Mouse (Mus musculus) left cerebral cortex, postnatal 36 days (tissue): ENCODE data around the gene Slc26a3. TPM values are rescaled to one million over a fixed set of nuclear protein-coding genes. Genes with fewer than 3 reads are reported as not detected.
"Not testable (repeated sequence)": the region's sequence is repeated elsewhere in the genome, so short reads cannot be mapped to it uniquely, and the experiment has no call there.

Source experiments
- DNase-seq, 2 experiments: peaks; one replicate each; pipeline ENCODE4 v3.0.0; 2021 to 2022; ENCODE audit warnings: low spot score in 2 of 2, mixed read lengths in 1 of 2
- intact Hi-C: fragments of 180-260 bp; cut with DNase I; formaldehyde crosslinking; loops from one replicate; pipeline ENCODE4 v1.15.1; 2025
- total RNA-seq, 2 experiments: library from RNA; stranded (reverse); gene quantifications; 2 replicates each; pipeline ENCODE4 v1.2.3; 2021

The Slc26a3 gene
- total RNA-seq, 2 experiments from 2014 or later = 0.15 to 0.43 TPM

DNA sequence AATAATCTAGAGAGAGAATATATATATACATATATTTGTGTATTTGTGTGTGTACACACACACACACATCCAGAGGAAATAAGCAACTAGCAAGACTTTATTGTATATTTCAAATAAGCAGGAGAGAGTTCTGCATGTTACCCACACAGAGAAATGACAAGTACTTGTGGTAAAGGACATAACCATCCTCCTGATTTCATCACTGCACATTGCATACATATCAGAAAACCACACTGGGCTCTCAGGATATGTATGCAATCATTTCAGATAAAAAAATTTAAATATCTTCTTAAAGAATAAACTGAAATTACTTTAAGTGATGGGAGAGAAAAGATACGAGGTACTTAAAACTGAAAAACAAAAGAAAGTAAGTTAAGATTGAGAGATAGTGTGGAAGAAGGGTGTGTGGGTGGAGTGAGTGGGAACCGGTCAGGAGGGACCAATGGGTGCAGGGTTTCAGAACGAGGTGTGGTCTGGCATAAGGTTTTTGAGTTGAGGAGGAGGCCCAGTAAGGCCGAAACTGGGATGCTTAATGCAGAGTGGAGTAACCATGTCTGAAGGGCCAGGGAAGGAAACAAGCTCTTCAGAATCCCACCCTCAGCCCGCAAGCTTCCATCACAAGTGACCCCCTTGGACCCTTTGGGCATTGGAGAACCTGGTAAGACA, 14.0 kb downstream of the Slc26a3 start:
- no peak for DNase-seq
- intact Hi-C loops = no loop called here

DNA sequence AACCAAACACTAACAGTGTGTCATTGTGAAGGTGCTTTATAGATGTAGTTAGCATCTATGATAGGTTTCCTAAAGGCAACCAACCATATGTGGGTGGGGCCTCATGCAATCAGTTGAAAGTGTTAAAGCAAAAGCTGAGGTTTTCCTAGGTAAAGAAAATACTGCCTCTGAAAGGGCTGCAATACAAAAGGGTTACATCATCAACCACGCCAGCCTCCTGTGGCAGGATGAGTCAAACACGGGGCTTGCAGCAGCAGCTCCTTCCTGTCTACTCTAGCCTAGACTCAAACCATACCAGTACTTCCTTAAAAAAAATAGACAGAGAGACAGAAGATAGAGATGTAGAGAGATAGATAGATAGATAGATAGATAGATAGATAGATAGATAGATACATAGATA, 25.3 kb downstream of the Slc26a3 start:
- intact Hi-C loops = no loop called here
- no peak for DNase-seq

DNA sequence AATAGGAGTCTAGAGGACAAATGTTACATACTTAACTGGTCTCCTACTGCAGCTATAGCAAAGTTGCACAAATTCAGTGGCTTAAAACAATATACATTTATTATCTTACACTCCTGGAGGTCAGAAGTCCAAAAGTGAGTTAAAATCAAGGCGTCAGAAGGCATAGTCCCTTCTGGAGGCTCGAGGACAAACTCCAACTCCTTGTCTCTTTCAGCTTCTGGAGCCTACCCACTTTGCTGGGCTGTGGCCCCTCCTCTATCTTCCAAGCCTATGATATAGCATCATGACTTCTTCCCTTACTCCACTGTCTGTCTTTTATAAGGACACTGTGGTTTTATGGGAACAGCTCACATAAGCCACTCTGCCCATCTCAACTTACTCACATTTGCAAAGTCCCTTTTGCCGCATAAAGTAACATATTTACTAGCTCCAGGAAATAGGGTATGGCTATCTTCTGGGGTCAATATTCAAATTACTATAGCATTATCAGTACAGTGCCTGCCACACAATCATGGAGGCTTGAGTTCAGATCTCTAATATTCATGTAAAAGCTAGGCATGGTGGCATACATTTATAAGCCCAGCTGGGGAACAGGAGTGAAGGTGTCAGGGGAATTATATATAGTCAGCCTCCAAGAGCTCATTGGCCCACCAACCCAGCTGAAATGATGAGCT, 31.4 kb downstream of the Slc26a3 start:
- no peak for DNase-seq
- intact Hi-C loops = no loop called here

- no peak for DNase-seq
- intact Hi-C loops = no loop called here
Observed at GRCm38 (mm10) chr12:31437791-31438190, 47.1 kb downstream of the Slc26a3 start.

GRCm38 (mm10) chr12:31439612-31440011, 48.9 kb downstream of the Slc26a3 start:
- no peak for DNase-seq
- intact Hi-C loops = no loop called here

GRCm38 (mm10) chr12:31444131-31444546, 53.5 kb downstream of the Slc26a3 start:
- intact Hi-C loops = no loop called here
- DNase-seq = no peak

DNA sequence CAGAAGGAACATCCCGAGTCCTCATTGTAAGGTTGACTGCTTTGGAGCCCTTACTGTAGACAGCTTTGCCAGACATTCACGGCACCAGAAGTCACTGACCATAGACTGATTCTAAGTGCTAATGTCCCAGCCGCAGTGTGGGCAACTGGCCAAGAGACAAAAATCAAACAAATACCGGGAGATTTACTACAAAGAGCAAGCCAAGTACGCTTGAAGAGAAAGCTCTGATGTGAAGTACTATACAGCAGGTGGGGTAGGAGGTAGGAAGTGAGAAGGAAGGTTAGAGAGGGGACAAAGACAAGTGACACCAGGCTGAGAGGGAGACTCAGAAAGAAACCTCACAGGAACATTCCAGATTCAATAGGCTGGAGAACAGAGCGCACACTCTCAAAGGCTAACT, 54.2 kb downstream of the Slc26a3 start:
- no peak for DNase-seq
- intact Hi-C loops = no loop called here

- intact Hi-C loops = no loop called here
- no peak for DNase-seq
Observed at GRCm38 (mm10) chr12:31449341-31449740, 58.7 kb downstream of the Slc26a3 start.

GRCm38 (mm10) chr12:31456271-31456670, 65.6 kb downstream of the Slc26a3 start:
- intact Hi-C loops = no loop called here
- DNase-seq = no peak

- DNase-seq = no peak
- intact Hi-C loops = no loop called here
Observed at GRCm38 (mm10) chr12:31458474-31458873, 67.8 kb downstream of the Slc26a3 start.

GRCm38 (mm10) chr12:31460270-31460669, 69.6 kb downstream of the Slc26a3 start:
- intact Hi-C loops = loop anchor here (10.0 kb wide), 1 partner anchor 85 kb away; no protein-coding TSS in a partner anchor
- DNase-seq = not testable (repeated sequence)

GRCm38 (mm10) chr12:31461371-31461770, 70.7 kb downstream of the Slc26a3 start:
- intact Hi-C loops = loop anchor here (10.0 kb wide), 1 partner anchor 87 kb away; no protein-coding TSS in a partner anchor
- no peak for DNase-seq

DNA sequence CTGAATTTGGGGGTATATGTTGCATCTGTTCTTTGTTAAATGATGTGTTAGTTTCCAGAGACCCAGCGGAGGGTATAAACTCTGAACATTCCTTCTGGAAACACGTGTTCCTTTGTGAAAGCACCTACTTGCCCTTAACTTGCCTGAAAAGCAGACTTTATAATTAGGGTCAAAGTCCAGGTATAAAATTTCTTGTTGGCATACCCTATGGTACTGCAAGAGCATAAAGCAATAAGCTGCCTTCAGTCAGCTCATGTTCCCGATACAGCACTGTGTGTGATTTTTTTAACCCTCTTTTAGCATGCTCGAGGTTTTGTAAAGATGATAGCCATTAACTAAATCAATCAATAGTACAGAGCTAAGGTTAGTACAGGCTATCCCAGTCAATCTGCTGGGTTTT, 71.9 kb downstream of the Slc26a3 start:
- no peak for DNase-seq
- intact Hi-C loops = loop anchor here (10.0 kb wide), 1 partner anchor 88 kb away; no protein-coding TSS in a partner anchor

DNA sequence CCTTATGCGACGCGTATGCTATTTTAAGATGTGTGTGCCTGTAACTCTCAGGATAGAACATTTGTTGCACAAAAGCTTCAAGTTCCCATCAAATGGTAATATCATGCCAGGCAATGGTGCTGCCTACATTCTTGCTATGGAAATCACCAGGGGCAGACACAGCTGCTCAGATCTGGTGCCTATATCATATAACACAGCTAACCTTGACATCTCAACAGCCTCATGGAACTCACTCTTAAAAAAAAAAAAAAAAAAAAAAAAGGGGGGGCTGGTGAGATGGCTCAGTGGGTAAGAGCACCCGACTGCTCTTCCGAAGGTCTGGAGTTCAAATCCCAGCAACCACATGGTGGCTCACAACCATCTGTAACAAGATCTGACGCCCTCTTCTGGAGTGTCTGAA, 87.5 kb downstream of the Slc26a3 start:
- DNase-seq, intact Hi-C loops: not testable (repeated sequence)

DNA sequence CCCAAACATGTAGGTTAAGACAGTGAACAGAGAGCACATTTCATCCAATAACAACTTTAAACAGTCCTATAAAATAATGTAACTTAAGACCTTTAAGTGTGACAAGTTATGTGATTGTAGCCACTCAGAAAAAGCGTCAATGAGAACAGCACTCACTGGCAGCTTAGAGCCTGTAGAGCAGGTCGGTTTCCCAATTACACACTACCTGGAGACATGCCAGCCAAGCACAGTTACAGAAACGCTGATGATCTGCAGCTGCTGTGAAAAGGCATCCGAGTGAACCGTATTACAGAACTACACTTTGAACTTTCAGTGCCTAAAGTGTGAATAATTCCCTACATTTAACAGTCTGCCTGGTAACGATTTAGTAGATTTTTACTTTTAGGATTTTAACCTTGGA, 95.8 kb downstream of the Slc26a3 start:
- intact Hi-C loops = no loop called here
- no peak for DNase-seq

GRCm38 (mm10) chr12:31498936-31499313, 108.3 kb downstream of the Slc26a3 start:
- intact Hi-C loops = loop anchor here (10.0 kb wide), 1 partner anchor 124 kb away; no protein-coding TSS in a partner anchor
- no peak for DNase-seq

DNA sequence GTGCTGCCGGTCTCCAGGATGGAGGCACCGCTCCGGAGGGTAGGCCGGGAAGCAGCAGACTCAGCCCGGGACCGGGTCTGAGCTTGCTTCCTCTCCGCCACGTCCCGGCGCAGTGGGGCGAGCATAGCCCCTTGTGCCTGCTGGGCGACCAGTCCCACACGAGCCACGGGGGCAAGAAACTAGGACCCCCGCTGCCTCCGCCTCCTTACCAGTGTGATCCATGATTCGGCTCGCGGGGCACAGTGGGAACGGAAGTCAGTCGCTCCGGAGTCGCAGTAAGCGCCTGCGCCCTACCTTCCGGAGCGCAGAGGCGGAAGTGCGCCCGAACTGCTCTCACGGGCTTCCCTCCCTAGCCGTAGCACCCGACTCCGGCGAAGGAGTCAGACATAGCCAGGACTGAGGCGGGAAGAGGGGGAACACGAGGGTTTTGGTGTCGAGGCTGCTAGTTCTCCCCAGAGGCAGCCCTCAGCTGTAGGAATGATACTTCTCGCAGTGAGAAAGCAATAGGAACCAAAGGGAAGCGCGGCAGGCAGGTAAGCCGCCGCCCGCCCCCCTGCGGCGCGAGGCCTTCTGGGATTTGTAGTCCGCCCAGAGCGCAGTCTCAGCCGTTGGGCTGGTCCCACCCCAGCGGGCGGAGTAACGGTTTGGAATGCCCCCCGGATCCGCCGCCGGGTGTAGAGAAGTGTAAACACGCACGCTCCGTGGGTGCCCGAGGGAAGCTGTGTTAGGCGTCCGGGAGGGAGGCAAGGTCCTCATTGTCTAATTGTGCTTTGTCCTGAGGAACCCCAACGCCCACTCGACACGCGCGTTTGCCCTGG, 108.9 kb downstream of the Slc26a3 start, which contains the start of gene Cbll1:
Gene Cbll1, minus strand, starts transcription at position 303 of the 818 bp plus-strand sequence.
- peak; percentile 98 for DNase-seq
- intact Hi-C loops = loop anchor here (10.0 kb wide), 2 partner anchors 125 to 135 kb away; partner anchors contain the start of gene Bcap29

DNA sequence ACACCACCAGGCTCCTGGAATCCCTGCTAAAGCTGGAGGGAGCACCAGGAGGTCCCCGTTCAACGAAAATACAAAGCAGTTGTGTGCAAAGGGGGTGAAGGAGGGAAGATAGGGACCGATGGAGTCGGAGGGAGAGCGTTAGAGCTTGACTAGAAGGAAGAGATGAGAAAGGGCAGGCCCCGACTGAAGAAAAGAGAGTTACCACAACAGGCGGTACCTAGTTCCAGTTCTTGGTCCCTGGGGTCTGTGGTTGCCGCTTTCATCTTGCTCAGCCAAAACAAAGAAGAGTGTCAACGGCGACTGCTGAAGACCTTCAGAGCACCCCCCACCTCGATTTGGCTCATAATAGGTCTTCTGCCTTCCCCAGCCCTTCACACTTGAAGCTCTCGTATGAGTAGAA, 109.5 kb downstream of the Slc26a3 start:
- intact Hi-C loops = loop anchor here (10.0 kb wide), 1 partner anchor 135 kb away; the partner anchor contains the start of gene Bcap29
- DNase-seq = no peak

DNA sequence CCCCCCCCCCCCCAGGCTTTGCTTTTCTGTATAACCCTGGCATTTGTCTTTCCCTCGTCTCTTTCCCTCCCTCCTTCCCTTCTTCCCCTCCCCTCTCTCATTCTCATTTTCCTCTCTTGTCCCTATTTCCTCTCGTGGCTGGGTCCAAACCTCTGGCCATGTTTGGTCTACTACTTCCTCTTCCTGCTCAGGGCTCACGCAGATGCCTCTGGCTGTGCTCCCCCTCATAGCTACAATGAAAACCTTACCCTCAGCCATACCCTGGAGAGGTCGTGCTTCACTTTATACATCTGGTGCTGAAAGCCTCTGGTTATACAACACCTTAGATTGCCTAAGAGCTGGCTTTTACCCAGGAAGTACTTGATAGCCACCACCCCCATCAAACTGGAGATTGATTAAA, 110.6 kb downstream of the Slc26a3 start:
- intact Hi-C loops = loop anchor here (10.0 kb wide), 1 partner anchor 134 kb away; the partner anchor contains the start of gene Bcap29
- no peak for DNase-seq

DNA sequence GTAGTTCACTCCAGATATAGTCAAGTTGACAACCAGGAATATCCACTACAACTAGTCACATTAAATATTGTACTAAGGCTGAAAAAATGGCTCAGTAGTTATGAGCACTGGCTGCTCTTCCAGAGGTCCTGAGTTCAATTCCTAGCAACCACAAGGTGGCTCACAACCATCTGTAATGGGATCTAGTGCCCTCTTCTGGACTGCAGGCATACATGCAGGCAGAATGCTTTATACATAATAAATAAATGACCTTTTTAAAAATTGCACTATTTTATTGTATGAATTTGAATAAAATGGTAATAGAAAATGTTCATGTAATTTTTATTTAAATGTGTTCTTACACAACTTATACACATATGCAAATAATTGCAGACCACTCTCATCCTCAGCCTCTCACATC, 112.5 kb downstream of the Slc26a3 start:
- DNase-seq = no peak
- intact Hi-C loops = loop anchor here (10.0 kb wide), 1 partner anchor 132 kb away; the partner anchor contains the start of gene Bcap29
